Comparison of ENCODE assay signal across 9 mouse cellular contexts in genomic region chr5:127592854-127593253, GRCm38 (mm10). TPM values are rescaled to one million over a fixed set of nuclear protein-coding genes. Genes with fewer than 3 reads are reported as not detected.
DNase-seq lines count a peak whose midpoint lies in the region; ATAC-seq and TF ChIP-seq lines count a peak whose summit lies in the region.
"Had no signal": no experiment of that assay in that cellular context is flagged by ENCODE, and none has a peak within 500 bp of the region (broad histone marks: within the 10 kb centered on the region; RNA-seq: fewer than 3 reads in every experiment).

No protein-coding gene starts in this region.

- no peak for TF ChIP-seq POLR2A in MEL (IDR thresholded peaks at IDR 0.05; ENCODE audit: control insufficient read depth in 1 of 2, insufficient read depth in 1 of 2, low read depth in 1 of 2, low read length in 2 of 2, poor library complexity in 1 of 2)

- no peaks in the 10 kb centered on the region for H3K9me3 ChIP-seq in MEL (replicated peaks; ENCODE audit: insufficient read depth, low read length)
- H3K9me3 ChIP-seq in midbrain, embryonic 10.5 days (replicated peaks), result no peaks in the 10 kb centered on the region
- H3K9me3 ChIP-seq: embryonic facial prominence, embryonic 15.5 days had no signal

- no peaks in the 10 kb centered on the region for H3K36me3 ChIP-seq in MEL (ENCODE audit: control insufficient read depth in 1 of 2, insufficient read depth in 2 of 2, low read length in 2 of 2)
- H3K36me3 ChIP-seq in midbrain, embryonic 10.5 days, result peaks cover 78% of the 10 kb centered on the region

- WGBS in midbrain, embryonic 10.5 days, result 83% methylated on average over 6 of the region's 6 CpGs

- peak; percentile 37 to 59 (median 47); a peak in 5 of 6 replicates for TF ChIP-seq CTCF in MEL (IDR thresholded peaks at IDR 0.05 in 2 of 3, conservative IDR thresholded peaks at IDR 0.05 in 1 of 3; ENCODE audit: control insufficient read depth in 1 of 3, insufficient read depth in 1 of 3, low read depth in 2 of 3, low read length in 3 of 3, poor library complexity in 1 of 3, severe bottlenecking in 1 of 3)

- H3K79me2 ChIP-seq in MEL (ENCODE audit: control insufficient read depth, insufficient read depth, low read length, poor library complexity), result no peaks in the 10 kb centered on the region

- no peak overlapping the region for H3K27ac ChIP-seq in MEL (ENCODE audit: control insufficient read depth, low read depth, low read length)
- no peak overlapping the region for H3K27ac ChIP-seq in midbrain, embryonic 10.5 days (replicated peaks)
- H3K27ac ChIP-seq: embryonic facial prominence, embryonic 15.5 days had no signal

- no peak for ATAC-seq in cerebellum, adult (ENCODE audit: insufficient number of reproducible peaks, low FRiP score, low TSS enrichment)

- no peak overlapping the region for H3K9ac ChIP-seq in MEL (ENCODE audit: control insufficient read depth, low read depth, low read length, poor library complexity, severe bottlenecking)
- H3K9ac ChIP-seq: embryonic facial prominence, embryonic 15.5 days had no signal

- DNase-seq in cerebellum, postnatal 25 days, result peak; percentile 20 to 51
- DNase-seq in left cerebral cortex, postnatal 14 days (ENCODE audit: low spot score in 2 of 2), result peak; percentile 64 to 77
- no peak for DNase-seq in left cerebral cortex, postnatal 36 days (ENCODE audit: low spot score in 2 of 2)
- peak; percentile 40 for DNase-seq in MEL (ENCODE audit: low read depth, low spot score)
- peak; percentile 21 for DNase-seq in left cerebral cortex, postnatal 4 days
- no peak for DNase-seq in midbrain, embryonic 10.5 days (ENCODE audit: low spot score)
- DNase-seq in gastrocnemius, postnatal 14 days, result no peak

- H3K27me3 ChIP-seq in MEL (ENCODE audit: control insufficient read depth in 1 of 2, insufficient read depth in 2 of 2, low read length in 2 of 2), result no peaks in the 10 kb centered on the region
- H3K27me3 ChIP-seq in midbrain, embryonic 10.5 days (ENCODE audit: low read depth, poor library complexity, severe bottlenecking), result no peaks in the 10 kb centered on the region
- H3K27me3 ChIP-seq: embryonic facial prominence, embryonic 15.5 days had no signal

- no peak overlapping the region for H3K4me3 ChIP-seq in MEL (ENCODE audit: control insufficient read depth in 1 of 2, insufficient read depth in 1 of 2, low read depth in 2 of 2, low read length in 2 of 2)
- no peak overlapping the region for H3K4me3 ChIP-seq in midbrain, embryonic 10.5 days
- H3K4me3 ChIP-seq: embryonic facial prominence, embryonic 15.5 days had no signal

- TF ChIP-seq RAD21 in MEL (IDR thresholded peaks at IDR 0.05; ENCODE audit: low read depth, low read length), result peak; percentile 4

- no peaks in the 10 kb centered on the region for H3K4me1 ChIP-seq in MEL (ENCODE audit: control insufficient read depth in 1 of 2, insufficient read depth in 2 of 2, low read length in 2 of 2)
- H3K4me1 ChIP-seq in midbrain, embryonic 10.5 days, result no peaks in the 10 kb centered on the region
- H3K4me1 ChIP-seq: embryonic facial prominence, embryonic 15.5 days had no signal

- intact Hi-C loops in left cerebral cortex, postnatal 14 days (cut with DNase I), result loop anchor here (5.0 kb wide), 1 partner anchor 844 kb away; no protein-coding TSS in a partner anchor
- intact Hi-C loops in left cerebral cortex, postnatal 36 days (cut with DNase I), result loop anchor here (5.0 kb wide), 1 partner anchor 844 kb away; no protein-coding TSS in a partner anchor
- intact Hi-C loops in left cerebral cortex, postnatal 4 days (cut with DNase I), result loop anchor here (2.0 kb wide), 1 partner anchor 848 kb away; no protein-coding TSS in a partner anchor
- intact Hi-C loops in gastrocnemius, postnatal 14 days (cut with DNase I; ENCODE audit: low total_unique reads), result no loop called here

- no peak for TF ChIP-seq EP300 in MEL (IDR thresholded peaks at IDR 0.05; ENCODE audit: low read depth in 1 of 2, low read length in 2 of 2)

TF ChIP-seq in MEL, 35 proteins besides CTCF, POLR2A, EP300 and RAD21:
- TF ChIP-seq CHD2 (IDR thresholded peaks at IDR 0.05; ENCODE audit: low read length) (no peak), ZKSCAN1 (IDR thresholded peaks at IDR 0.05; ENCODE audit: low read depth, low read length) (no peak), SMC3 (IDR thresholded peaks at IDR 0.05; ENCODE audit: low read depth, low read length) (peak; percentile 26)

RNA-seq across cellular contexts. Expression of gene Glt1d1, which starts 39.2 kb away (rescaled TPM):
- total RNA-seq in left cerebral cortex, postnatal 14 days (2021), result 10 to 100 TPM; 23.4 to 28.6 TPM
- 10 to 100 TPM; 22.8 to 25.0 TPM for total RNA-seq in left cerebral cortex, postnatal 36 days (2021)
- not detected in 2 replicates for total RNA-seq in MEL (2012; rRNA removed)
- polyA plus RNA-seq in MEL (2012; ENCODE audit: insufficient read depth in 1 of 2, insufficient read length in 2 of 2, low read depth in 1 of 2, low replicate concordance in 2 of 2, missing spikeins in 1 of 2), result under 1 TPM in 1 of 2 experiments, not detected in 1; 0.19 TPM
- total RNA-seq in left cerebral cortex, postnatal 4 days (2021), result 10 to 100 TPM; 15.4 to 18.5 TPM
- 1.3 and 1.4 TPM in 2 replicates for polyA plus RNA-seq in midbrain, embryonic 10.5 days (2016; fragmentation: Nextera tagmentation; extraction: Ambion mirVana)
- not detected for total RNA-seq in gastrocnemius, postnatal 14 days (2021)

RNA-seq across cellular contexts. Expression of gene Slc15a4, which starts 39.8 kb away (rescaled TPM):
- 10 to 100 TPM; 22.4 to 30.0 TPM for total RNA-seq in left cerebral cortex, postnatal 14 days (2021)
- total RNA-seq in left cerebral cortex, postnatal 36 days (2021), result 10 to 100 TPM; 18.5 to 26.2 TPM
- total RNA-seq in MEL (2012; rRNA removed), result 29.1 and 31.7 TPM in 2 replicates
- 10 to 100 TPM in 1 of 2 experiments, not detected in 1; 35.5 TPM for polyA plus RNA-seq in MEL (2012; ENCODE audit: insufficient read depth in 1 of 2, insufficient read length in 2 of 2, low read depth in 1 of 2, low replicate concordance in 2 of 2, missing spikeins in 1 of 2)
- 10 to 100 TPM; 22.9 to 25.3 TPM for total RNA-seq in left cerebral cortex, postnatal 4 days (2021)
- 23.8 and 26.1 TPM in 2 replicates for polyA plus RNA-seq in midbrain, embryonic 10.5 days (2016; fragmentation: Nextera tagmentation; extraction: Ambion mirVana)
- 10 to 100 TPM in 1 of 2 experiments, 1 to 10 TPM in 1; 8.3 to 11.1 TPM for total RNA-seq in gastrocnemius, postnatal 14 days (2021)

Comparison
In these comparisons a context has a peak if more than half of its experiments do, and no peak if none do; other contexts are left out.
1. DNase-seq: peak in cerebellum, postnatal 25 days (2 of 2), left cerebral cortex, postnatal 14 days (2 of 2), MEL (single experiment) and left cerebral cortex, postnatal 4 days (single experiment); none in left cerebral cortex, postnatal 36 days (0 of 2), midbrain, embryonic 10.5 days (single experiment) and gastrocnemius, postnatal 14 days (single experiment).
2. RNA of gene Glt1d1, which starts 39.2 kb away (total RNA-seq): 23.4 to 28.6 TPM in left cerebral cortex, postnatal 14 days, 22.8 to 25.0 TPM in left cerebral cortex, postnatal 36 days and 15.4 to 18.5 TPM in left cerebral cortex, postnatal 4 days; not detected in MEL and not detected in gastrocnemius, postnatal 14 days; every median in the first group is over 10 times any median in the second.